Mouse (Mus musculus): ENCODE measurements around the gene Pik3r5.

GRCm38 (mm10) chr11:68405576-68405975 lies 26.3 kb upstream of the Pik3r5 start:
- no peak for TF ChIP-seq GATA1 (IDR thresholded peaks at IDR 0.05; ENCODE audit: borderline replicate concordance, low read length)
- TF ChIP-seq FLI1 (IDR thresholded peaks at IDR 0.05; ENCODE audit: low read length) = no peak
